Mouse (Mus musculus) cerebellum, adult 11-12 months (tissue): ENCODE measurements around the gene Hsf5.

Experiments
- DNase-seq: peaks from one replicate; pipeline ENCODE4 v3.0.0; 2022

Gene Hsf5

DNA sequence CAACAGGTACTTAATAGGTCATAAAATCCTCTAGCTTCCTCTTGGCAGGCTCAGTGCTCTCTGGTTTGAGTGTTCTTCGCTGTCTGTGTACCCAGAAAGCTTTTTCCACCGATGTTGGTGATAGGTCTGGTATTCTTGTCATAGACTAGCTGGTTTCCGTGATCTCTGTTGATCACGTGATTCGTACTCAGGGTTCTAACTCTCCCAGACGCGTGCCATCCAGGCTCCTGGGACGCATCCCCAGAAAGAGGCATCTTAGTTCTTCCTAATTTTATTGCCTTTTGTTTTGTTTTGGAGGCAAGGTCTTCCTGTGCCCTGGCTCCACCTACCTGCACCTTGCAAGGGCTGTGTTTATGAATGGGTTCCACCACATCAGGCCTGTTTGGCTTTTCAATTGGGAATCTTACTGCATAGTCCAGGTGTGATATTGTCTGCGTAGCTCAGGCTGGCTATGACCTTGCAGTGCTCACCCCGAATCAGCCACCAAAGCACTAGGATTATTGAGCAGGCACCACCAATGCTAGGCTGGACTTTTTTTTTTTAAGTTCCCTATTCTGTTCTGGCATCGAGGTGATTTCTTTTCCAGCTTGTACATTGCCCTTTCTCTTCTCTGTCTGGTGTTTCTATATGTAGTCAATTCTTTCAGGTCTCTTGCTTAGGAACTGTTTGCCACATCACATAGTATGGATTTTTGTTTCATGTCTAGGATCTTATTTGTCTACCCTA, 71.7 kb downstream of the Hsf5 start:
- DNase-seq = no peak

- no peak for DNase-seq
These were observed 72.4 kb downstream of the Hsf5 start for GRCm38 (mm10) chr11:87689402-87689808.

GRCm38 (mm10) chr11:87690054-87690740, 73.2 kb downstream of the Hsf5 start:
- no peak for DNase-seq

DNA sequence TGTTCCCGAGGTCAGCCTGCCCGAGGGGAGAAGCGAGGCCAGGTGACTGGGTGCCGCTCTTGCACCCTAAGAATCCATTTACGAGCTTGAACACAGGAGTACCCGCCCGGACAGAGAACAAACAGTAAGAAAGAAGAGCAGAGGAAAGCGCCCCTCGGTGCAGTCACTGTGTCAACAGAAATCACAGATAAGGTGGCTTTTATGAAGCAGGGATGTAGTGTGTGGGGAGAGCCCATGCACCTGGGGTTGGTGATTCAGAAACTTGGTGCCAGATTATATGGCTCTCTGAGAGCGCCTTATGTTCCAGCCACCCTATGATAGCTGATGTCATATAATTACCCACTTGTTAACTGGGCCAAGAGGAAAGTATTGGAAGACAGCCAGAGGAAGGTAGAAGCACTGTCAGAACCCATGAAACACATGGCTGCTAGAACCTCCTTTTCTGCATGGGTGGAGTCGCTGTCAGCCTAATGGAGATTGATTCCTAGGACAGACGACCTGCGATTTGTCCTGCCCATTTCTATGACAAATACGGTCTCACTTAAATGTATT, 80.2 kb downstream of the Hsf5 start:
- no peak for DNase-seq

GRCm38 (mm10) chr11:87698126-87698525, 81.2 kb downstream of the Hsf5 start:
- no peak for DNase-seq

- no peak for DNase-seq
These were observed 84.1 kb downstream of the Hsf5 start for GRCm38 (mm10) chr11:87701108-87701507.

- no peak for DNase-seq
These were observed 85.1 kb downstream of the Hsf5 start for GRCm38 (mm10) chr11:87701877-87702620.

DNA sequence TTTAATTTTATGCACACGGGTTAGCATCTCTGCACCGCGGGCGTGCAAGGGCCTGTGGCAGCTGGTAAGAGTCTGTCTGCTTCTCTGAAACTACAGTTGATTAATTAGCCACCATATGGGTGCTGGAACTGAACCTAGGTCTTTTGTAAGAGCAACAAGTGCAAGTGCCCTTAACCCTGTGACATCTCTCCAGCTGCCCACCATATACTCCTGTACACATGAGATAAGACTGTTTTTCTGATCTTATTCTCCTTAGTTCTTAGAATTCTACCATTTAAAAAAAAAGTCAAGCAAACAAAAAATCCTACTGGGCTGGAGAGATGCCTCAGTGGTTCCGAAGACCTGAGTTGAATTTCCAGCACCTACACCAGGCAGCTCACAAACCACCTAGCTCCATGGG, 86.7 kb downstream of the Hsf5 start:
- no peak for DNase-seq

DNA sequence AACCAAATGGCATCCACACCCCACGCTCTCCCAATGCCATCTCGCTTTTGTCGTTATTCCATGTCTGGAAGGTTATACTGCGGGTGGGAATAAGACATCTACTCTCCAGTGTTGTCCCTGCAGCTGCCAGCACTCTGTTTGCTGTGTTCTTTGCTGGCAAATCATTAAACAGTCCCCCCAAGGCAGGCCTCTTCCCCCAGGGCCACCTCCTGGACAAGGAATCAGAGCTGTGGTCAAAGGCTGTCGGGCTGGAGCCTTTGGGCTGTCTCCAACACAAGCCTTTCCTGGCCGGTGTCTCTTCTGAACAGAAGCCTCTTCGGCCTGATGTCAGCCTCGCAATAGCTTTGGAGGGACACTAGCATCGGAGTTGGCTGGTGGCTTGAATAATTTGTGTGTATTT, 87.3 kb downstream of the Hsf5 start:
- DNase-seq = no peak

GRCm38 (mm10) chr11:87707570-87707969, 90.6 kb downstream of the Hsf5 start:
- no peak for DNase-seq

DNA sequence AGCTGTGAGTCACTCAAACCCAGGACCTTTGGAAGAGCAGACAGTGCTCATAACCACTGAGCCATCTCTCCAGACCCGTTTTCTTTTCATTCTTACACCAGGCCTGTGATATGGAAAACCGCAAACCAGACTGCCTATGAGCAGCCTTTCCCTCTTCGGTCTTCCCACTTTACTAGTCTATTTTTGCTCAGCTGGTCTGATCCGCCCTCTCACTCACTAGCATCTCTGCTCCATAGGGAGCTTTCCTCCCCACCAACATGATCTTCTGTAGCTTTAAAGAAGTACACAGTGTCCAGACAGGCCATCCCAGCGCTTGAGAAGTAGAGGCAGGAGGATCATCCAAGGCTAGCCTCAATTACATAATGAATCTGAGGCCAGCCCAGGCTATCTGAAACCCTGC, 92.0 kb downstream of the Hsf5 start:
- DNase-seq = no peak
